8 mouse cellular contexts compared by ENCODE assay signal in the genomic region with DNA sequence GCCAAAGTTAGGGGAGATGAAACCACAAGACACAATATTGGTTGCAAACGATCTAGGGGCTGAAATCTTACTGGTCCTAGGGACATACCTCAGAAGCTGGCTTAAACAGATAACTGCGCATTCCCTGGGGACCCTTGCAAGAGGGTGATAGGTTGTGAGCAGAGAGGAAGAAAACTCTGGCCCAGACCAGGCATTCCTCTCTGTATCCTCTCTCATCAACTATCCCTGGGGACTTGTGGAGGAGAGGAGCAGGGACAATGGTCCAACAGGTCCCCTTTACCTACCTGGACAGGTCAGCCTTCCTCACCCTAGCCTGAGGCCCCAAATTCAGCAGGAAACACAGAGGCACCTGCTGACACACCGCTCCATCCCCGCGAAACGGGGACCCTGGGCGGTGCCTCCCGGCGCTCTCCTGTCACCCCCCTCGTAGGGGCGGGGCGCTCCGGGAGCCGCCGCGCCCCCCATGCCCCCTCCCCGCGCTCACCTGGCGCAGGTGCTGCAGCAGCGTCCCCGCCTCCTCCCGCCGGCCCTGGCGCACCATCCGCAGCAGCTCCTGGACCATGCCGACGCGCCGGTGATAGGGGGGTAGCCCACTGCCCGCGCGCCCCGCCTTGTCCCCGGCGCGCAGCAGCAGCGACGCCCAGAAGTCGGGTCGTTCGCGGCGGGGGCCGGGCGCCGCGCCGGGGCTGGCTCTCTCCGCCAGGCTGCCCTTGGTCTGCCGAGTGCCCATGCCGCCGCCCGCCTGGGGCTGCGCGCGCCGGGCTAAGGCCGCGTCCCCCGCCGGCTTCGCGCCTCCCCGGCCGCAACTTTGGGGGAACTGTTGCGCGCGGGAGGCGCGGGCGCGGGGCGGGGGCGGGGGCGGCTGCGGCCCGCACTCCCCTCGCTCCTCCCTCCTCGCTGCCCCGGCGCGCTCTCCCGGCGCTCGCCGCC. TPM values are rescaled to one million over a fixed set of nuclear protein-coding genes. Genes with fewer than 3 reads are reported as not detected.
A peak's percentile ranks its signal among the peaks of the same experiment; 100 is the strongest.
DNase-seq lines count a peak whose midpoint lies in the region; ATAC-seq and TF ChIP-seq lines count a peak whose summit lies in the region.

Gene Lrrc75a, minus strand, starts transcription at position 863 of the 930 bp plus-strand sequence.

- H3K4me2 ChIP-seq in embryonic facial prominence, embryonic 13.5 days: peak within 1 kb of the TSS; percentile 92
- peak within 1 kb of the TSS; percentile 93 for H3K4me2 ChIP-seq in hindbrain, embryonic 15.5 days
- H3K4me2 ChIP-seq in limb, embryonic 11.5 days (ENCODE audit: low read depth, severe bottlenecking): peak within 1 kb of the TSS; percentile 83
- H3K4me2 ChIP-seq in midbrain, postnatal 0 days (ENCODE audit: low read depth, low read length, poor library complexity, severe bottlenecking): peak within 1 kb of the TSS; percentile 95

- no peaks in the 10 kb centered on the region for H3K27me3 ChIP-seq in heart, embryonic 10.5 days (ENCODE audit: insufficient read depth, poor library complexity, severe bottlenecking)
- H3K27me3 ChIP-seq in embryonic facial prominence, embryonic 13.5 days: no peaks in the 10 kb centered on the region
- H3K27me3 ChIP-seq in hindbrain, embryonic 15.5 days: no peaks in the 10 kb centered on the region
- H3K27me3 ChIP-seq in limb, embryonic 11.5 days (ENCODE audit: control insufficient read depth, insufficient read depth, low read length): no peaks in the 10 kb centered on the region
- H3K27me3 ChIP-seq in midbrain, postnatal 0 days (ENCODE audit: insufficient read depth, low read length): no peaks in the 10 kb centered on the region

- peak within 1 kb of the TSS; percentile 87 for H3K9ac ChIP-seq in embryonic facial prominence, embryonic 13.5 days
- H3K9ac ChIP-seq in hindbrain, embryonic 15.5 days: peak within 1 kb of the TSS; percentile 69
- H3K9ac ChIP-seq in limb, embryonic 11.5 days (ENCODE audit: low read length): peak within 1 kb of the TSS; percentile 88
- H3K9ac ChIP-seq in midbrain, postnatal 0 days (replicated peaks; ENCODE audit: low read length, poor library complexity, severe bottlenecking): peak within 1 kb of the TSS; percentile 80

- H3K4me1 ChIP-seq in heart, embryonic 10.5 days: peaks cover 57% of the 10 kb centered on the region
- peaks cover 64% of the 10 kb centered on the region for H3K4me1 ChIP-seq in embryonic facial prominence, embryonic 13.5 days
- H3K4me1 ChIP-seq in hindbrain, embryonic 15.5 days (replicated peaks): peaks cover 59% of the 10 kb centered on the region
- peaks cover 18% of the 10 kb centered on the region for H3K4me1 ChIP-seq in limb, embryonic 11.5 days (ENCODE audit: control insufficient read depth, insufficient read depth, low read length)
- H3K4me1 ChIP-seq in midbrain, postnatal 0 days (ENCODE audit: insufficient read depth, low read length): peaks cover 26% of the 10 kb centered on the region

- H3K9me3 ChIP-seq in heart, embryonic 10.5 days: no peaks in the 10 kb centered on the region
- H3K9me3 ChIP-seq in embryonic facial prominence, embryonic 13.5 days: no peaks in the 10 kb centered on the region
- H3K9me3 ChIP-seq in hindbrain, embryonic 15.5 days: no peaks in the 10 kb centered on the region
- no peaks in the 10 kb centered on the region for H3K9me3 ChIP-seq in limb, embryonic 11.5 days (ENCODE audit: control insufficient read depth, low read length)
- H3K9me3 ChIP-seq in midbrain, postnatal 0 days (ENCODE audit: low read length): no peaks in the 10 kb centered on the region

- under 1% methylated on average over 69 of the region's 86 CpGs for WGBS in heart, embryonic 10.5 days
- WGBS in embryonic facial prominence, embryonic 13.5 days: under 1% methylated on average over 62 of the region's 86 CpGs
- WGBS in hindbrain, embryonic 15.5 days: under 1% methylated on average over 55 of the region's 86 CpGs
- under 1% methylated on average over 55 of the region's 86 CpGs for WGBS in limb, embryonic 11.5 days
- WGBS in midbrain, postnatal 0 days: 1% methylated on average over 39 of the region's 86 CpGs

- H3K36me3 ChIP-seq in heart, embryonic 10.5 days: peaks cover 14% of the 10 kb centered on the region
- peaks cover 13% of the 10 kb centered on the region for H3K36me3 ChIP-seq in embryonic facial prominence, embryonic 13.5 days
- no peaks in the 10 kb centered on the region for H3K36me3 ChIP-seq in hindbrain, embryonic 15.5 days
- H3K36me3 ChIP-seq in limb, embryonic 11.5 days (ENCODE audit: control insufficient read depth, insufficient read depth, low read length): 0 out of 2 replicates have a peak, but pooled peaks cover 2% of the 10 kb centered on the region
- no peaks in the 10 kb centered on the region for H3K36me3 ChIP-seq in midbrain, postnatal 0 days (ENCODE audit: insufficient read depth, low read length)

- peak; percentile 33 for ATAC-seq in embryonic facial prominence, embryonic 13.5 days (ENCODE audit: insufficient number of reproducible peaks, insufficient read depth, low FRiP score, low TSS enrichment, low read depth)
- peak; percentile 57 for ATAC-seq in hindbrain, embryonic 15.5 days (ENCODE audit: low FRiP score, low read depth)
- ATAC-seq in limb, embryonic 11.5 days (ENCODE audit: insufficient number of reproducible peaks, low FRiP score, low TSS enrichment, low read depth): peak; percentile 67
- peak; percentile 60 for ATAC-seq in midbrain, postnatal 0 days (ENCODE audit: low FRiP score)

- no peak for TF ChIP-seq CTCF in midbrain, postnatal 0 days (IDR thresholded peaks at IDR 0.05)

- H3K4me3 ChIP-seq in heart, embryonic 10.5 days: peak within 1 kb of the TSS; percentile 83
- H3K4me3 ChIP-seq in embryonic facial prominence, embryonic 13.5 days: peak within 1 kb of the TSS; percentile 79
- peak within 1 kb of the TSS; percentile 87 for H3K4me3 ChIP-seq in hindbrain, embryonic 15.5 days
- H3K4me3 ChIP-seq in limb, embryonic 11.5 days (ENCODE audit: low read depth, low read length): peak within 1 kb of the TSS; percentile 76
- H3K4me3 ChIP-seq in midbrain, postnatal 0 days (ENCODE audit: low read depth, low read length): peak within 1 kb of the TSS; percentile 82

- no peak for DNase-seq in heart, embryonic 10.5 days (ENCODE audit: low spot score)
- no peak for DNase-seq in heart, adult 8-10 months (ENCODE audit: low spot score)
- peak in 1 of 2 experiments; percentile 59 for DNase-seq in adrenal gland, adult 18-20 months (ENCODE audit: low spot score in 2 of 2)
- DNase-seq in limb, embryonic 11.5 days (ENCODE audit: low spot score): peak; percentile 68
- DNase-seq in midbrain, postnatal 0 days (ENCODE audit: low spot score): peak; percentile 46
- peak; percentile 63 for DNase-seq in yolk sac, embryonic 10.5 days (ENCODE audit: low spot score)

- H3K27ac ChIP-seq in heart, embryonic 10.5 days: peak within 1 kb of the TSS; percentile 94
- peak within 1 kb of the TSS; percentile 93 for H3K27ac ChIP-seq in embryonic facial prominence, embryonic 13.5 days
- H3K27ac ChIP-seq in hindbrain, embryonic 15.5 days (replicated peaks): peak within 1 kb of the TSS; percentile 49
- peak within 1 kb of the TSS; percentile 75 for H3K27ac ChIP-seq in limb, embryonic 11.5 days (replicated peaks; ENCODE audit: low read depth, low read length)
- peak within 1 kb of the TSS; percentile 70 for H3K27ac ChIP-seq in midbrain, postnatal 0 days (ENCODE audit: low read depth, low read length)

RNA-seq across cellular contexts. Expression of gene Lrrc75a, which starts in this region (rescaled TPM):
- 14.9 and 17.2 TPM in 2 replicates for polyA plus RNA-seq in heart, embryonic 10.5 days (2016; fragmentation: Nextera tagmentation; extraction: Ambion mirVana)
- 1 to 10 TPM; 3.1 to 4.5 (median 3.7) TPM for total RNA-seq in heart, adult 8-10 months (2022)
- 10 to 100 TPM; 13.9 to 23.5 TPM for total RNA-seq in adrenal gland, adult 18-20 months (2021)
- polyA plus RNA-seq in embryonic facial prominence, embryonic 13.5 days (2015; fragmentation: Nextera tagmentation; extraction: Ambion mirVana): 14.0 and 18.4 TPM in 2 replicates
- 12.4 and 12.9 TPM in 2 replicates for polyA plus RNA-seq in hindbrain, embryonic 15.5 days (2015; fragmentation: Nextera tagmentation; extraction: Ambion mirVana)
- polyA plus RNA-seq in limb, embryonic 11.5 days (2014; fragmentation: Nextera tagmentation; extraction: Ambion mirVana): 20.6 TPM in 2 replicates
- 23.3 and 25.9 TPM in 2 replicates for total RNA-seq in midbrain, postnatal 0 days (2014; rRNA removed)
- polyA plus RNA-seq in midbrain, postnatal 0 days (2015; fragmentation: Nextera tagmentation; extraction: Ambion mirVana): 6.9 and 7.4 TPM in 2 replicates

Comparison
In these comparisons a context has a peak if more than half of its experiments do, and no peak if none do; other contexts are left out.
1. DNase-seq: peak in limb, embryonic 11.5 days (single experiment), midbrain, postnatal 0 days (single experiment) and yolk sac, embryonic 10.5 days (single experiment); none in heart, embryonic 10.5 days (single experiment) and heart, adult 8-10 months (single experiment).
2. Peak in every context shown above with its lines, with median percentiles within 50 percentile points of each other: H3K27ac ChIP-seq, H3K4me3 ChIP-seq, ATAC-seq, H3K4me2 ChIP-seq and H3K9ac ChIP-seq.